Mouse (Mus musculus) right cerebral cortex, postnatal 10 days (tissue): ENCODE data around the gene Gstm1.

Experiments used
- DNase-seq, 2 experiments: peaks; one replicate each; pipeline ENCODE4 v3.0.0; 2021; ENCODE audit warnings: low spot score in 2 of 2

Gstm1 gene

GRCm38 (mm10) chr3:107966631-107967030, 51.1 kb downstream of the Gstm1 start:
- DNase-seq, result no peak

GRCm38 (mm10) chr3:107965592-107965991, 52.2 kb downstream of the Gstm1 start:
- no peak for DNase-seq

GRCm38 (mm10) chr3:107964656-107965308, 53.0 kb downstream of the Gstm1 start:
- no peak for DNase-seq

GRCm38 (mm10) chr3:107964026-107964425, 53.7 kb downstream of the Gstm1 start:
- no peak for DNase-seq
